Mouse (Mus musculus) G1E (cell line): ENCODE measurements around the gene Pdzd2.

Experiments used
- CTCF ChIP-seq: IDR thresholded peaks from 2 replicates; pipeline ENCODE4 v1.5.1; 2012; ENCODE audit warnings: low read depth, low read length, inconsistent platforms, mixed read lengths
- GATA1 ChIP-seq: IDR thresholded peaks from 2 replicates; pipeline ENCODE4 v1.6.1; 2012; ENCODE audit warnings: borderline replicate concordance, low read length, inconsistent platforms, mixed read lengths
- POLR2AphosphoS5 ChIP-seq: IDR thresholded peaks from 2 replicates; pipeline ENCODE4 v1.6.1; 2012; ENCODE audit warnings: low read depth, low read length, inconsistent platforms; ENCODE audit not compliant: insufficient replicate concordance
- TAL1 ChIP-seq: conservative IDR thresholded peaks from 2 replicates; pipeline ENCODE4 v1.6.1; 2012; ENCODE audit warnings: low read depth, low read length, inconsistent platforms, mixed read lengths

- TF ChIP-seq POLR2AphosphoS5, result no peak
- no peak for TF ChIP-seq CTCF
- no peak for TF ChIP-seq TAL1
- no peak for TF ChIP-seq GATA1
Measured at GRCm38 (mm10) chr15:12368357-12368756, 371.4 kb downstream of the Pdzd2 start.
